Comparison of ENCODE assay signal across 23 mouse cellular contexts in genomic region chr1:71886233-71886632, GRCm38 (mm10).
DNase-seq lines count a peak whose midpoint lies in the region; ATAC-seq lines count a peak whose summit lies in the region.
"Had no signal": no experiment of that assay in that cellular context is flagged by ENCODE, and none has a peak within 500 bp of the region (broad histone marks: within the 10 kb centered on the region; RNA-seq: fewer than 3 reads in every experiment).

No protein-coding gene starts in this region.

- no peaks in the 10 kb centered on the region for H3K27me3 ChIP-seq in heart, embryonic 10.5 days (ENCODE audit: insufficient read depth, poor library complexity, severe bottlenecking)
- H3K27me3 ChIP-seq in limb, embryonic 10.5 days (ENCODE audit: low read depth, poor library complexity, severe bottlenecking) = no peaks in the 10 kb centered on the region
- no peaks in the 10 kb centered on the region for H3K27me3 ChIP-seq in liver, embryonic 13.5 days
- H3K27me3 ChIP-seq: CH12.LX; embryonic facial prominence, embryonic 15.5 days; forebrain, embryonic 15.5 days; heart, embryonic 13.5 days; hindbrain, embryonic 12.5 days; Patski had no signal

- H3K4me1 ChIP-seq in heart, embryonic 10.5 days = peaks cover 9% of the 10 kb centered on the region; the same call in 1 of the 2 replicates
- H3K4me1 ChIP-seq in limb, embryonic 10.5 days = peaks cover 11% of the 10 kb centered on the region
- H3K4me1 ChIP-seq in liver, embryonic 13.5 days (replicated peaks) = peaks cover 6% of the 10 kb centered on the region
- H3K4me1 ChIP-seq: forebrain, embryonic 15.5 days had no signal

- no peak overlapping the region for H3K4me3 ChIP-seq in heart, embryonic 10.5 days
- no peak overlapping the region for H3K4me3 ChIP-seq in limb, embryonic 10.5 days
- no peak overlapping the region for H3K4me3 ChIP-seq in liver, embryonic 13.5 days (replicated peaks)
- H3K4me3 ChIP-seq: embryonic facial prominence, embryonic 15.5 days; erythroblast, embryonic 14.5 days; forebrain, embryonic 15.5 days; heart, adult 2 months; heart, embryonic 13.5 days; hindbrain, embryonic 12.5 days had no signal

- H3K36me3 ChIP-seq in heart, embryonic 10.5 days = no peaks in the 10 kb centered on the region
- no peaks in the 10 kb centered on the region for H3K36me3 ChIP-seq in limb, embryonic 10.5 days
- H3K36me3 ChIP-seq in liver, embryonic 13.5 days = no peaks in the 10 kb centered on the region
- H3K36me3 ChIP-seq: embryonic facial prominence, embryonic 15.5 days; forebrain, embryonic 15.5 days; heart, embryonic 13.5 days; hindbrain, embryonic 12.5 days had no signal

- intact Hi-C loops in heart, postnatal 25 days (cut with DNase I) = no loop called here

- no peak for DNase-seq in heart, embryonic 10.5 days (ENCODE audit: low spot score)
- no peak for DNase-seq in heart, postnatal 25 days (ENCODE audit: low spot score)
- no peak for DNase-seq in limb, embryonic 10.5 days (ENCODE audit: low spot score)
- DNase-seq in liver, embryonic 13.5 days = no peak
- no peak for DNase-seq in kidney, postnatal 14 days
- DNase-seq in retina, postnatal 1 day = no peak
- DNase-seq: adrenal gland, postnatal 14 days; cerebellum, adult 18-20 months; cerebellum, postnatal 10 days; embryo, embryonic 11 days; gastrocnemius, postnatal 10 days; heart, adult 2 months; heart, postnatal 4 days had no signal

- no peak overlapping the region for H3K4me2 ChIP-seq in liver, embryonic 13.5 days
- H3K4me2 ChIP-seq: embryonic facial prominence, embryonic 15.5 days; forebrain, embryonic 15.5 days; heart, embryonic 13.5 days; hindbrain, embryonic 12.5 days had no signal

- peak overlapping the region; percentile 22; the same call in 1 of the 2 replicates for H3K27ac ChIP-seq in heart, embryonic 10.5 days
- peak overlapping the region; percentile 61; the same call in 1 of the 2 replicates for H3K27ac ChIP-seq in limb, embryonic 10.5 days
- no peak overlapping the region for H3K27ac ChIP-seq in liver, embryonic 13.5 days
- H3K27ac ChIP-seq: embryonic facial prominence, embryonic 15.5 days; forebrain, embryonic 15.5 days; heart, adult 2 months; heart, embryonic 13.5 days; hindbrain, embryonic 12.5 days had no signal

- peak; percentile 17; the same call in 1 of the 2 replicates for ATAC-seq in liver, embryonic 13.5 days (ENCODE audit: low read depth)
- peak; percentile 80 for ATAC-seq in megakaryocyte progenitor cell, adult 5-6 weeks (replicated peaks; ENCODE audit: poor library complexity)
- ATAC-seq: activated CD4-positive, CD25-positive, alpha-beta regulatory T cell, adult 4 months; forebrain, embryonic 15.5 days; hindbrain, embryonic 16.5 days; Patski had no signal

- H3K9ac ChIP-seq in liver, embryonic 13.5 days = no peak overlapping the region
- H3K9ac ChIP-seq: embryonic facial prominence, embryonic 15.5 days; forebrain, embryonic 15.5 days; heart, embryonic 13.5 days; hindbrain, embryonic 12.5 days had no signal

- H3K9me3 ChIP-seq in heart, embryonic 10.5 days = no peaks in the 10 kb centered on the region
- no peaks in the 10 kb centered on the region for H3K9me3 ChIP-seq in limb, embryonic 10.5 days (replicated peaks)
- no peaks in the 10 kb centered on the region for H3K9me3 ChIP-seq in liver, embryonic 13.5 days (replicated peaks)
- H3K9me3 ChIP-seq: embryonic facial prominence, embryonic 15.5 days; forebrain, embryonic 15.5 days; heart, embryonic 13.5 days; hindbrain, embryonic 12.5 days had no signal

- 36% methylated on average over 5 of the region's 5 CpGs for whole genome bisulfite sequencing in heart, embryonic 10.5 days
- 79% methylated on average over 5 of the region's 5 CpGs for WGBS in limb, embryonic 10.5 days
- 18% methylated on average over 5 of the region's 5 CpGs for WGBS in liver, embryonic 13.5 days (ENCODE audit: insufficient replicate concordance)
